Mouse (Mus musculus) brain, adult 2 months (tissue): ENCODE measurements around the gene Ttc28.

Source experiments
- DNase-seq: peaks from one replicate; pipeline ENCODE4 v3.0.0; 2011; ENCODE audit warnings: low read depth, low spot score

Gene Ttc28

GRCm38 (mm10) chr5:111268852-111269251 lies 389.2 kb downstream of the Ttc28 start:
- no peak for DNase-seq

GRCm38 (mm10) chr5:111269613-111270205 lies 390.1 kb downstream of the Ttc28 start:
- DNase-seq, result peak; percentile 81

- no peak for DNase-seq
Measured at GRCm38 (mm10) chr5:111270246-111271002, 390.8 kb downstream of the Ttc28 start.

- peak; percentile 87 for DNase-seq
Measured at GRCm38 (mm10) chr5:111273589-111273988, 394.0 kb downstream of the Ttc28 start.

DNA sequence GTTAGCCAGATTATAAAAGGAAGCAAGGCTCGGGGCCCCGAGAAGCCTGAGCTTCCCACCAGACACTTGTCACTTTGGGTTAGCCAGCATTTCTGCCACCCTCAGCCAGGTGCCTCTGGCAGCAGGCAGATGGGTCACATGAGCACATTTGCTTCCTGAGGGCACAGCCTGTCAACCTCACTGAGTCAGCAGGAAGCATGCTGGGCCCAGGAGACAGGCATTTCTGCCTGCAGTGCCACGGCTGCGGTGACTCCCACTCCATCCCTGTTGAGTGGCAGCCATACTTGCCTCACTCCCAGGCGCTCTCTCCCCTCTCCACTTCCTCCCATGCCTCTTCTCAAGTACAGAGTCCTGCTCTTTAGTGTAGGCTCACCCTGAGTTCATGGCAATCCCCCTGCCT lies 395.3 kb downstream of the Ttc28 start:
- DNase-seq, result peak; percentile 81

GRCm38 (mm10) chr5:111284420-111285175 lies 405.0 kb downstream of the Ttc28 start:
- no peak for DNase-seq

DNA sequence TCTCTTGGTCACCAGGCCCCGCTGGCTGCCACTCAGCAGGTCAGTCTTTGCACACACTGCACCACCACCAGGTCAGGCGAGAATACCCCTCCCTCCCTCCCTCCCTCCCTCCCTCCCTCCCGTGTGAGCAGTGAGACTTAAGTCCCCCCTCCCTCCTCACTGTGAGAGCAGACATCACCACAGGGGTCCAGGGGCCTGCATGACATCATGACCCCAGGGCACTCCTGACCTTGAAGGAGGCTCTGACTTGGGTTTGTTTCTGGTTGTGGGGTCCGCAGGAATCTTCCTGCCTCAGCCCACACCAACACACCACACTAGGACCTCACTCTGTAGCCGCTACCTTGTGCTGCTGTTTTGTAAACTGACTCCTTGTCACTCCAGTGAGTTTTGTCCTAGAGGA lies 408.0 kb downstream of the Ttc28 start:
- DNase-seq, result no peak

DNA sequence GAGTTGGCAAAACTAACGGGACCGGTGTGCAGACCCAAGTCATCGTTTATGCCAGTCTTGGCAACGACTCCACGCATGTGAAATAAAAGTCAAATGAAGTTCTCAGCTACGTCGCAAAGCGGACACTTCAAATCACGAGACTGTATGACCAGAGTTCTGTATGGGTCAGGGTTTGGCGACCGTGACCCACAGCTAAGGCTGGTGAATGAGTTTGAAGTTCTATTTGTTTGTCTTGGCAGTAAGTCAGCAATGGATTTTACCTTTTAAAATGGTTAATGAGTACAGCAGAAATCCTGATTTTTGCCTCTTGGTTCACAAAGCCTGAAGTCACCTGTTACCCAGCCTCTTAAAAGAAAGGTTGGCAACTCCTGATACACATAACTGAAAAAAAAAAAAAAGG lies 408.9 kb downstream of the Ttc28 start:
- DNase-seq, result no peak

- peak; percentile 61 for DNase-seq
Measured at GRCm38 (mm10) chr5:111290071-111290470, 410.5 kb downstream of the Ttc28 start.

- peak; percentile 92 for DNase-seq
Measured at GRCm38 (mm10) chr5:111291639-111292038, 412.0 kb downstream of the Ttc28 start.

DNA sequence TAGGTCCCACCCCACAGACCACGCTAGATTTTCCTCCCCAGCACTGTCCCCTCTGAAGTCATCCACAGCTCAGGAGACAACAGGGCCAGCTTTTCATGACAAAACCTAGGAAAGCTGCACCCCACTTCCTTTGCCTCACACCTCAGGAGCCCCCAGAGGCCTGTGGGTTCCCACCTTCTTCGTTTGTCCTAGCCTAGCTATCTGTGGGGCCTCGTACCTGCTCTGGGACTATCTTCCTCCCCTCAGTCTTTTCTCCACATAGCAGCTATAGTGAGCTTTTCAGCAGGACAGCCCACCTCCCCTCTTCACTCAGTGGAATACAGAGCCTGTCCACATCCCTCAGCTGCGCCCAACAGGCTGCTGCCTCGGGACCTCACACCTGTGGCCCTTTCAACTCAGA lies 418.2 kb downstream of the Ttc28 start:
- DNase-seq, result no peak

GRCm38 (mm10) chr5:111298706-111299105 lies 419.1 kb downstream of the Ttc28 start:
- DNase-seq, result no peak

DNA sequence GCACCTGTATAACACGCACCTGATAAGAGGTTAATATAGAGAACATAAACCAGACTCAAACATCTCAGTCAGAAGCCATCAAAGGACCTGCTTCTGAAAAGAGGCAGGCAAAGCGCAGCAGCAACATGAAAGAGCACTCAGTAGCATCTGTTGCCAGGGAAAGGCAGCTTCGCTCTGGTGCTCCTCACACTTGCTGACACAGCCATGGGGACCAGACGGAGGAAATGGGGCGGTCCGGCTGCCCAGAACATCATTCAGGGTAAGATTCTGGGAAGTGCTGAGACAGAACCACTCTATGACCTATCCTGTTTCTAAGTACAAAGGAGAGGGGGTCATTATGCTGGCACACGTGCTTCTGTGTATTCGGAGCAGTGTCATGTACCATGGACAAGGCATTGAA lies 421.2 kb downstream of the Ttc28 start:
- DNase-seq, result peak; percentile 16

- no peak for DNase-seq
Measured at GRCm38 (mm10) chr5:111301736-111302135, 422.1 kb downstream of the Ttc28 start.

- DNase-seq, result no peak
Measured at GRCm38 (mm10) chr5:111304730-111305129, 425.1 kb downstream of the Ttc28 start.

DNA sequence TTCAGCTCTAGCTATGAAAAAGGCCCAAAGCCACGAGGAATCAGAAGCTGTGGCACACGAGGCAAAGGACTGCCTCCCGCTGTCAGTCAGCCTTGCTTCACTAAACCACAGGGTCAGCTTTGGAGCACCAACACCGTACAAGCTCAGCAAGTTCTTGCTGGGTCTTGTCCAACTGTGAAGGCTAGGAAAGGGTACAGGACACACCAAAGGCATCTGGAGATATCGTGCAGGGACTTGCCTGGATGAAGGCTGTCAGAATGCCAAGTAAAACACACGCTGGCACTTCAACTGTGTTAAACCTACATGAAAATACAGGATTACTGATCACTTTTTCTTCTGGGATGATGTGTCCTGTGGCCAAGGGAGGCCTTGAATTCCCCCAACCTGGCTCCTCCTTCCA lies 430.6 kb downstream of the Ttc28 start:
- DNase-seq, result no peak

DNA sequence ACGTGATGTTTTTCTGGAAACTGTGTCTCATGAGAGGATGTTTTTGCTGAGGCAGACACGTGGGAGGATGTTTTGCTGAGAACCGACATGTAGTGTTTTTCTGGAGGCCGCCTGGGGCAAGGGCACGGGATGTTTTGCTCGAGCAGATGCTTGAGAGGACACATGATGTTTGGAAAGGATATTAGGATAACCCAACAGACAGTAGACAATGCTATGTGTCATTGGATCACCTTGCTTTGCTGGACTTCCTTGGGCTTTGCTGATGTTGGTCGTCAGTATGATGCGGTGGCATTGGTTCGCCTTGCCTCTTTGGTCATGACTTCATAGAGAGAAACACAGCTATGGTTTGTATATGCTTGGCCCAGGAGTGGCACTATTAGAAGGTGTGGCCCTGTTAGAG lies 434.2 kb downstream of the Ttc28 start:
- no peak for DNase-seq

GRCm38 (mm10) chr5:111315061-111315460 lies 435.5 kb downstream of the Ttc28 start:
- DNase-seq, result no peak

DNA sequence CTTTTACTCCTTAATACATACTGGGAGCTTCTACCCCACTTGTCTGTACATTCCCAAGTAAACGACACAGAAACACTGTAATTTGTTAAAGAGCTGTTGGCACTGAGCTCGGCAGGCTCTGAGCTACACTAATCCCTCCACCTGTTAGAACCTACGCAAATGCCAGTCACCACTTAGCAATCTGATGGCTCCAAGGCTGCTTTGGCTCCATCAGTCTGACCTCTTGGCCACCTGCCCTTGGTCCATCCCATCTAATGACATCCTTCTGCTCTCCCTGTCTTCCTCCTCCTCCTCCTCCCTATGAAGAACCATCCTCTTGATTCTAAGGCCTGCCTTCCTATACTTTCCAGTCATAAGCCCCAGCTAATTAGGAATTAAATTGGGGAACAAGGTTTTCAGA lies 437.9 kb downstream of the Ttc28 start:
- no peak for DNase-seq

GRCm38 (mm10) chr5:111318946-111319345 lies 439.3 kb downstream of the Ttc28 start:
- DNase-seq, result no peak

- DNase-seq, result no peak
Measured at GRCm38 (mm10) chr5:111325813-111326212, 446.2 kb downstream of the Ttc28 start.

DNA sequence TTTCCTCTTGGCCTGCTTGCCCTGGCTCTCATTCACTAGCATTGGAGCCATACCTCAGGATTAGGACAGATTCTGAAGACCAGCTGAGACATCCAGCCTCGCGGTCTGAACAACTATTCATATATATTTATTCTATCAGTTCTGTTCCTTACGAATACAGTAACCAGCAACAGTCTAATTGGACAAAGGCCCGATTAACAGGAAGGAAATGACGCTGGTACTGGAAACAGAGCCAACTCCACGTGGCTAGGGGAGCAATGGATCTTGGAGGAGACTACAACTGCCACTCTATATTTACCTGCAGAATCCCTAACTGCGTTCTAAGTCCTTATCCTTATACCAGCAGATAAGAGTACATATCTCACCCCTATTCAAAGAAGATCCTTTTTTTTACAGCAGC lies 447.8 kb downstream of the Ttc28 start:
- DNase-seq, result no peak
